Mouse (Mus musculus): Measurements from ENCODE around the gene Dact2. TPM values are rescaled to one million over a fixed set of nuclear protein-coding genes. Genes with fewer than 3 reads are reported as not detected.

The Dact2 gene
- total and polyA plus RNA-seq, 2 experiments from 2014 or later = 2.0 to 18.6 TPM

DNA sequence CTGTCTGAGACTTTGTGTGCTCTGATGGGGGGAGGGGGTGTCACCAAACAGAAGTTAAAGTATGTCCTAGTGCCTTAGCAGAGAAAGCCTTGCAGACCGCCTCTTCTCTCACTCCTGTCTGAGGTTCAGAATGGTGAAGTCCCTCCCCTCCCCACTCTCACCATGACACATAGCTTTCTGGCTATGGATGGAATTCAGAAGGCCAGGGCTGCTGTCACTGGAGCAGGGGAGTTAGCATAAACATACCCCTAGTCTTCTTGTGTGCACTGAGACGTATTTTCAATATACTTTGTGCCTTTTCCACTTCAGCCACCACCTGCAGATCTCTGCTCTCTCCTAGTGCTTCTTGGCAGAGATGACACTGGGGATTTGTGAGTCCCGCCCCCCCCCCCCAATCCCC, 31.9 kb downstream of the Dact2 start:
- Histone ChIP-seq H3K36me3 (ENCODE audit: insufficient read depth, low read length) (no peaks in the 10 kb centered on the region), H3K4me3 (ENCODE audit: low read length) (no peak overlapping the region), H3K4me2 (ENCODE audit: low read depth, low read length) (no peak overlapping the region), H3K27me3 (ENCODE audit: insufficient read depth, low read length) (no peaks in the 10 kb centered on the region), H3K27ac (no peak overlapping the region), H3K9me3 (ENCODE audit: low read length) (no peaks in the 10 kb centered on the region), H3K4me1 (ENCODE audit: insufficient read depth, low read length) (no peaks in the 10 kb centered on the region), H3K9ac (replicated peaks; ENCODE audit: low read length) (no peak overlapping the region)
- ATAC-seq (no peak), DNase-seq (ENCODE audit: low spot score) (no peak)
- WGBS = 54% methylated on average over 3 of the region's 3 CpGs
- no peak for TF ChIP-seq CTCF (IDR thresholded peaks at IDR 0.05; ENCODE audit: low read depth)

DNA sequence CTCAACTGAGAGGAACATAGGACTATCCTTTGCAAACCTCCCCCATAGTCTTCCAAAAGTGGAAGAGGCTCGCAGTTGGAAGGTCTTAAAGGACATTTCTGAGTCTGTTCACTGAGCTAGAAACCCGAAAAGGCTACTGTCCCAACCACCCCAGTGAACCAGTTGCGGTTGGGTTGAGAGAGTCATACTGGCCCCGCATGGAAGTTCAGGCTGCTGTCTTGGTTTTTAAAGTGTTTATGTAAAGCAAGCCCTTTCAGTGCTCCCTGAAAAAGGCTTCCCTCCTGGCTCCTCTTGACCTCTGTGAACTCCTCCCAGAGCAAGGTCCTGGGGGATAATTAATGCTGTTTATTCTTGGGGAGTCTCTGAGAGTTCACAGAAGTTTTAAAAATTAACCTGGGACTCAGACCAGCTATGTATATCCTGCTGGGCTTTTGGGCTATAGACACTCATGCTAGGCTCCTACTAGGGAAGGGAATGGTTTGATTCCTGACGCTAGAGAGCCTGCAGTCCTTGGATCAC, 33.1 kb downstream of the Dact2 start:
- Histone ChIP-seq H3K27ac (no peak overlapping the region), H3K4me3 (ENCODE audit: low read length) (no peak overlapping the region), H3K27me3 (ENCODE audit: insufficient read depth, low read length) (no peaks in the 10 kb centered on the region), H3K9me3 (ENCODE audit: low read length) (no peaks in the 10 kb centered on the region), H3K4me2 (ENCODE audit: low read depth, low read length) (no peak overlapping the region), H3K36me3 (ENCODE audit: insufficient read depth, low read length) (no peaks in the 10 kb centered on the region), H3K4me1 (ENCODE audit: insufficient read depth, low read length) (peaks cover 8% of the 10 kb centered on the region), H3K9ac (replicated peaks; ENCODE audit: low read length) (no peak overlapping the region)
- no peak for DNase-seq (ENCODE audit: low spot score)
- ATAC-seq = no peak
- no peak for TF ChIP-seq CTCF (IDR thresholded peaks at IDR 0.05; ENCODE audit: low read depth)
- 59% methylated on average over 5 of the region's 5 CpGs for WGBS

DNA sequence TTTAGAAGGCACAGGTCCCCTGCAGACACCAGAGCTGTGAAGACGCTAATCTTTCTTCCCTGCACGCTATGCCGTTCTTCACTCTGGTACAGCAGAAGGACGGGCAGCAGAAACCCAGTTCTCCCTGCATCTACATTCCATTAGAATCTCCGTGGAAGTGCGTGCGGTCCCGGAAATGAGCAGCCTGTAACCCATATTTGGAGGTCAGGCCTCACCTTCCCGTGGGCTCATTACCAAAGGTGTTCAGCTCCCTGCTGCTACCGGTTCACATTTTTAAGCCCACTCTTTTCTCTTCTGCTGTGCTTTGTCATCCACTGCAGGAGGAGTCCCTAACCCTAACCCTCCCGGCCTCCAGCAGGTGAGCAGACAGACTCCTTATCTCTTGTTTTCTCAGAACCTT, 34.7 kb downstream of the Dact2 start:
- Histone ChIP-seq H3K9me3 (ENCODE audit: low read length) (no peaks in the 10 kb centered on the region), H3K36me3 (ENCODE audit: insufficient read depth, low read length) (no peaks in the 10 kb centered on the region), H3K9ac (replicated peaks; ENCODE audit: low read length) (no peak overlapping the region), H3K4me2 (ENCODE audit: low read depth, low read length) (no peak overlapping the region), H3K4me1 (ENCODE audit: insufficient read depth, low read length) (peaks cover 22% of the 10 kb centered on the region), H3K27ac (no peak overlapping the region), H3K27me3 (ENCODE audit: insufficient read depth, low read length) (no peaks in the 10 kb centered on the region), H3K4me3 (ENCODE audit: low read length) (no peak overlapping the region)
- WGBS = 66% methylated on average over 11 of the region's 11 CpGs
- DNase-seq (ENCODE audit: low spot score) = no peak
- no peak for ATAC-seq
- TF ChIP-seq CTCF (IDR thresholded peaks at IDR 0.05; ENCODE audit: low read depth) = no peak

DNA sequence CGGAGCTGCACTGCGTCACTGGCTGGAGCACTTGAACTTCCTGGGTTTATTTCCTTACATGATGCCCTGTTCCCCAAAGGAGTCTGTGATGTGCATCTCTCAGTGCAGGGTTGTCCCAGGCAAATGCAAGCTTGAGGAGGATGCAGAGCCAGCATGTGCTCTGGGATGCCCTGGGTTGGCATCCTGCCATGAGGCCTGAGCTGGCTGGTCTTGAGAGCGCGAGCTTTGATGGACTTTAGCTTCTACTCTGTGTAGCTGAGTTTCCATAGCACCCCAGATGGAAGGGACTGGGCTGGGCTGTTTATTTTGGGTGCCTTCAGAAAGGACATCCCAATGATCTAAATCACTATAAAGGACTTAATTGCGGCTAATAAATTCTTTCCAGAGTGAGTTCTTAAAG, 36.5 kb downstream of the Dact2 start:
- Histone ChIP-seq H3K36me3 (ENCODE audit: insufficient read depth, low read length) (no peaks in the 10 kb centered on the region), H3K9ac (replicated peaks; ENCODE audit: low read length) (no peak overlapping the region), H3K27me3 (ENCODE audit: insufficient read depth, low read length) (no peaks in the 10 kb centered on the region), H3K4me2 (ENCODE audit: low read depth, low read length) (no peak overlapping the region), H3K27ac (no peak overlapping the region), H3K4me1 (ENCODE audit: insufficient read depth, low read length) (peaks cover 22% of the 10 kb centered on the region), H3K9me3 (ENCODE audit: low read length) (no peaks in the 10 kb centered on the region), H3K4me3 (ENCODE audit: low read length) (no peak overlapping the region)
- 52% methylated on average over 5 of the region's 5 CpGs for WGBS
- ATAC-seq (0 out of 2 replicates have a peak, but pooled peaks have one; percentile 8), DNase-seq (ENCODE audit: low spot score) (peak; percentile 63)
- no peak for TF ChIP-seq CTCF (IDR thresholded peaks at IDR 0.05; ENCODE audit: low read depth)

DNA sequence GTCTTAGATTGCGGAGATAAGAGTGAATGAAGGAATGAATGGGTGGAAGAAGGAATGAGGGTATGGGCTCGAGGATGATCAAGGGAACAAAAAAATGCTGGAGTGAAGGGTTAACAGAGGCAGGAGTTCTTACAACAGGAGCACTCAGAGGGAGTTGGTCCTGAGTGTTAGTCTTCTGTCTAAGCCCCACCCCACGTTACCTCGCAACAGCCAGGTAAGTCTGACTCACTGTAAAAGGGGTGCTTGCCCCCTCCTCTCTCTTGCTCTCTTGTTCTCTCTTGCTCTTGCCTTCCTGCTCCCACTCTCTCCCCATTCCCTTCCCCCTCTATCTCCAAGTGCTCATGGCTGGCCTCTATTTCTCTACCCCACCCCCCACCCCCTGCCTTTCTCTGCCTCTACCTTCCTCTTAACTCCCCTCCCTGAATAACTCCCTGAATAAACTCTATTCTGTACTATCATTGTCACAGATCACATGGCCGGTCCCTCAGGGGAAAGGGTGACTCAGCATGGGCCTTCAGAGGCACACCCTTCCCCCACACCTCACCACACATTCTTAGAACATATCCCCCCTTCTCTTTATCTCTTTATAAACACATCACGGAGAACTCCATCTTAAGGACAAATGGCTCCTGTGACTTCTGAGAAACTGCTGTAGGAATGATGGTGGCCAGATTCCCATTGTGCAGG, 37.2 kb downstream of the Dact2 start:
- no peak for ATAC-seq
- no peaks in the 10 kb centered on the region for H3K9me3 ChIP-seq (ENCODE audit: low read length)
- H3K9ac ChIP-seq (replicated peaks; ENCODE audit: low read length) = no peak overlapping the region
- H3K36me3 ChIP-seq (ENCODE audit: insufficient read depth, low read length) = no peaks in the 10 kb centered on the region
- no peak for DNase-seq (ENCODE audit: low spot score)
- 75% methylated on average over 6 of the region's 6 CpGs for WGBS
- TF ChIP-seq CTCF (IDR thresholded peaks at IDR 0.05; ENCODE audit: low read depth) = no peak
- no peak overlapping the region for H3K27ac ChIP-seq
- H3K4me2 ChIP-seq (ENCODE audit: low read depth, low read length) = no peak overlapping the region
- no peaks in the 10 kb centered on the region for H3K27me3 ChIP-seq (ENCODE audit: insufficient read depth, low read length)
- peaks cover 22% of the 10 kb centered on the region for H3K4me1 ChIP-seq (ENCODE audit: insufficient read depth, low read length)
- no peak overlapping the region for H3K4me3 ChIP-seq (ENCODE audit: low read length)

DNA sequence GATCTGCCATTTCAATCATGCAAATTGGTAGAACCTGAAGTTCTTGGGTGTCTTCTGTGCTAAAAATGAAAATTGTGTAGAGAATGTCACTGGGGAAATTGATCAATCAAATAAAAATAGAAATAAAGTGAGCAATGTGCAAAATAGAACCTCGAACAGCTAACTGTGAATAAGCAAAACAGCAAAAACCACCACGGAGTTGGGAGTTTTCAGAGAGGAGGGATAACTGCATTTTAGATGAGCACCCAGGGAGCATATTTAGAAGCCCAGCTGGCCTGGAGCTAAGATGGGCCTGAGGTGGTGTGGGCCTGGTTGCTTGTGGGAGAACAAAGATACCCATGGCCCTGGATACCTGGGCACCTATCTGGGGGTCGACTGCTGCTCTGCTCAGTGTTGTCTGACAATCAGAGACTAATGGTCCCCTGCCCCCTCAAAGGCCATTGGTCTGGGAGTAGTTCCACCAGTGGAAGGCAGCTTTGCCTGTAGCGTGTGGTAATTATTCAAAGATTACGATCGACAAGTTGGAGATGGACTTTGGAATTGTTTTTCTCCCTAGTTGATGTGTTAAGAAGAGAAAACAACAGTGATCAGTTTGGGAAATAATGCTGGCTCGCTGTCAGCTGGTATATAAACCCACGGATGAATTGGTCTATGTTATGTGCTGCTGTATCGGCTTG, 38.0 kb downstream of the Dact2 start:
- no peaks in the 10 kb centered on the region for H3K27me3 ChIP-seq (ENCODE audit: insufficient read depth, low read length)
- H3K4me1 ChIP-seq (ENCODE audit: insufficient read depth, low read length) = peaks cover 22% of the 10 kb centered on the region
- H3K4me3 ChIP-seq (ENCODE audit: low read length) = no peak overlapping the region
- H3K36me3 ChIP-seq (ENCODE audit: insufficient read depth, low read length) = no peaks in the 10 kb centered on the region
- no peak for DNase-seq (ENCODE audit: low spot score)
- H3K9ac ChIP-seq (replicated peaks; ENCODE audit: low read length) = no peak overlapping the region
- H3K9me3 ChIP-seq (ENCODE audit: low read length) = no peaks in the 10 kb centered on the region
- no peak for TF ChIP-seq CTCF (IDR thresholded peaks at IDR 0.05; ENCODE audit: low read depth)
- H3K4me2 ChIP-seq (ENCODE audit: low read depth, low read length) = peak overlapping the region; percentile 25
- 49% methylated on average over 9 of the region's 9 CpGs for WGBS
- H3K27ac ChIP-seq = peak overlapping the region; percentile 56; the same call in 1 of the 2 replicates
- ATAC-seq = no peak
